25 mouse cellular contexts compared by ENCODE assay signal in the genomic region with DNA sequence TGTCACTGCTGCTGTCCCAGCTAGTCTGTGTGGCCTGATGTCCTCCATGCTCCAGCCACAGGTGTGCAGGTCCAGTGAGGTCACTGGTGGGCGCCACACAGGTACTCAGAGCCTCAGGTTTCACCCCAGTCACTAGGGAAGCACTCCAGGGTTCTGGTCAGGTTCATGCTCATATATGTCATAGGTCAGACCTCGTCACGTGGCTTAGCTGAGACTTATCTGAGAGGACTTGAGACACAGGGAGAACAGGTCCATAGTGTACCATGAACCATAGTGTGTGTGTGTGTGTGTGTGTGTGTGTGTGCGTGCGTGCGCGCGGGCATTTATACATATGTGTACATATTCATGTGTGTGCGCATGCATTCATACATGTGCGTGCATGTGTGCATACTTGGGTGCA. TPM values are rescaled to one million over a fixed set of nuclear protein-coding genes. Genes with fewer than 3 reads are reported as not detected.
A peak's percentile ranks its signal among the peaks of the same experiment; 100 is the strongest.
DNase-seq lines count a peak whose midpoint lies in the region; ATAC-seq lines count a peak whose summit lies in the region.
"Had no signal": no experiment of that assay in that cellular context is flagged by ENCODE, and none has a peak within 500 bp of the region (broad histone marks: within the 10 kb centered on the region; RNA-seq: fewer than 3 reads in every experiment).

No protein-coding gene starts in this region.

- H3K4me1 ChIP-seq in intestine, embryonic 15.5 days (replicated peaks): peaks cover 21% of the 10 kb centered on the region
- H3K4me1 ChIP-seq in intestine, embryonic 16.5 days (ENCODE audit: control insufficient read depth, insufficient read depth, low read length): peaks cover 28% of the 10 kb centered on the region
- H3K4me1 ChIP-seq in stomach, embryonic 15.5 days: no peaks in the 10 kb centered on the region
- H3K4me1 ChIP-seq: hindbrain, embryonic 12.5 days had no signal

- no peak overlapping the region for H3K27ac ChIP-seq in intestine, embryonic 15.5 days
- peak overlapping the region; percentile 24; the same call in 1 of the 2 replicates for H3K27ac ChIP-seq in intestine, embryonic 16.5 days (ENCODE audit: low read length)
- no peak overlapping the region for H3K27ac ChIP-seq in stomach, embryonic 15.5 days
- H3K27ac ChIP-seq: embryonic facial prominence, embryonic 10.5 days; embryonic facial prominence, embryonic 13.5 days; forebrain, embryonic 12.5 days; forebrain, embryonic 15.5 days; hindbrain, embryonic 12.5 days; hindbrain, embryonic 15.5 days had no signal

- no peaks in the 10 kb centered on the region for H3K27me3 ChIP-seq in intestine, embryonic 15.5 days (replicated peaks)
- no peaks in the 10 kb centered on the region for H3K27me3 ChIP-seq in intestine, embryonic 16.5 days (replicated peaks; ENCODE audit: control insufficient read depth, insufficient read depth, low read length)
- H3K27me3 ChIP-seq in stomach, embryonic 15.5 days (replicated peaks): no peaks in the 10 kb centered on the region
- H3K27me3 ChIP-seq: embryonic facial prominence, embryonic 13.5 days; forebrain, embryonic 12.5 days; forebrain, embryonic 15.5 days; hindbrain, embryonic 12.5 days; hindbrain, embryonic 15.5 days had no signal

- WGBS in intestine, embryonic 15.5 days: 94% methylated on average over 10 of the region's 10 CpGs
- 92% methylated on average over 10 of the region's 10 CpGs for WGBS in intestine, embryonic 16.5 days
- WGBS in stomach, embryonic 15.5 days: 93% methylated on average over 10 of the region's 10 CpGs

- no peaks in the 10 kb centered on the region for H3K9me3 ChIP-seq in intestine, embryonic 15.5 days
- H3K9me3 ChIP-seq in intestine, embryonic 16.5 days (ENCODE audit: control insufficient read depth, low read length): no peaks in the 10 kb centered on the region
- H3K9me3 ChIP-seq in stomach, embryonic 15.5 days: no peaks in the 10 kb centered on the region
- H3K9me3 ChIP-seq: embryonic facial prominence, embryonic 10.5 days; embryonic facial prominence, embryonic 13.5 days; forebrain, embryonic 12.5 days; forebrain, embryonic 15.5 days; hindbrain, embryonic 12.5 days; hindbrain, embryonic 15.5 days had no signal

- H3K9ac ChIP-seq in intestine, embryonic 15.5 days: no peak overlapping the region
- H3K9ac ChIP-seq in intestine, embryonic 16.5 days (ENCODE audit: low read depth, low read length): no peak overlapping the region
- H3K9ac ChIP-seq in stomach, embryonic 15.5 days: no peak overlapping the region
- H3K9ac ChIP-seq: embryonic facial prominence, embryonic 13.5 days; forebrain, embryonic 12.5 days; forebrain, embryonic 15.5 days; hindbrain, embryonic 12.5 days; hindbrain, embryonic 15.5 days had no signal

- H3K4me2 ChIP-seq in intestine, embryonic 15.5 days (replicated peaks): no peak overlapping the region
- no peak overlapping the region for H3K4me2 ChIP-seq in intestine, embryonic 16.5 days (ENCODE audit: low read depth, low read length)
- H3K4me2 ChIP-seq in stomach, embryonic 15.5 days: no peak overlapping the region
- H3K4me2 ChIP-seq: embryonic facial prominence, embryonic 13.5 days; forebrain, embryonic 12.5 days; forebrain, embryonic 15.5 days; heart, embryonic 11.5 days; hindbrain, embryonic 12.5 days; hindbrain, embryonic 15.5 days had no signal

- DNase-seq in ovary, postnatal 10 days (ENCODE audit: low spot score): no peak
- DNase-seq in thymus, postnatal 4 days: no peak
- no peak for DNase-seq in urinary bladder, postnatal 10 days (ENCODE audit: low spot score)
- DNase-seq: adrenal gland, adult 8-10 months; adrenal gland, postnatal 25 days; cerebellum, adult 11-12 months; cerebellum, adult 8-10 months; cerebellum, postnatal 10 days; cerebellum, postnatal 36 days; embryo, embryonic 11 days; gastrocnemius, postnatal 10 days; heart, adult 11 months had no signal

- H3K4me3 ChIP-seq in intestine, embryonic 15.5 days (replicated peaks): no peak overlapping the region
- no peak overlapping the region for H3K4me3 ChIP-seq in intestine, embryonic 16.5 days (ENCODE audit: low read length)
- no peak overlapping the region for H3K4me3 ChIP-seq in stomach, embryonic 15.5 days (replicated peaks)
- H3K4me3 ChIP-seq: embryonic facial prominence, embryonic 10.5 days; embryonic facial prominence, embryonic 13.5 days; erythroblast, embryonic 14.5 days; forebrain, embryonic 12.5 days; forebrain, embryonic 15.5 days; hindbrain, embryonic 12.5 days; hindbrain, embryonic 15.5 days had no signal

- ATAC-seq in intestine, embryonic 15.5 days: peak; percentile 39; the same call in 1 of the 2 replicates
- peak; percentile 59 for ATAC-seq in intestine, embryonic 16.5 days
- ATAC-seq in stomach, embryonic 15.5 days (ENCODE audit: insufficient read depth, low FRiP score, low read depth): 0 out of 2 replicates have a peak, but pooled peaks have one; percentile 6
- ATAC-seq: activated CD4-positive, CD25-positive, alpha-beta regulatory T cell, adult 4 months; CD4-positive, CD25-positive, alpha-beta regulatory T cell, adult 4 months; forebrain, embryonic 15.5 days had no signal

- H3K36me3 ChIP-seq in intestine, embryonic 15.5 days: no peaks in the 10 kb centered on the region
- H3K36me3 ChIP-seq in intestine, embryonic 16.5 days (ENCODE audit: control insufficient read depth, insufficient read depth, low read length): no peaks in the 10 kb centered on the region
- no peaks in the 10 kb centered on the region for H3K36me3 ChIP-seq in stomach, embryonic 15.5 days
- H3K36me3 ChIP-seq: embryonic facial prominence, embryonic 13.5 days; forebrain, embryonic 12.5 days; forebrain, embryonic 15.5 days; hindbrain, embryonic 12.5 days; hindbrain, embryonic 15.5 days had no signal

RNA-seq across cellular contexts. Expression of a gene that starts 46.4 kb away (rescaled TPM):
- polyA plus RNA-seq in intestine, embryonic 15.5 days (2015; fragmentation: Nextera tagmentation; extraction: Ambion mirVana): 25.1 and 25.8 TPM in 2 replicates
- polyA plus RNA-seq in intestine, embryonic 16.5 days (2015; fragmentation: Nextera tagmentation; extraction: Ambion mirVana): 21.6 and 23.5 TPM in 2 replicates
- 23.0 and 23.4 TPM in 2 replicates for polyA plus RNA-seq in stomach, embryonic 15.5 days (2015; fragmentation: Nextera tagmentation; extraction: Ambion mirVana)

Comparison
In these comparisons a context has a peak if more than half of its experiments do, and no peak if none do; other contexts are left out.
1. ATAC-seq: peak in every context shown above with its lines; median percentile 59 in intestine, embryonic 16.5 days; 39 in intestine, embryonic 15.5 days; 6 in stomach, embryonic 15.5 days.